Mouse (Mus musculus): ENCODE data around the gene Tmem159. TPM values are rescaled to one million over a fixed set of nuclear protein-coding genes. Genes with fewer than 3 reads are reported as not detected.
A peak's percentile ranks its signal among the peaks of the same experiment; 100 is the strongest.

Tmem159 gene
- polyA plus RNA-seq, 1 experiment from 2014 or later, result 6.7 TPM

GRCm38 (mm10) chr7:120095180-120095579, 7.0 kb upstream of the Tmem159 start, which contains the start of gene Dnah3:
Dnah3 (minus strand) TSS chr7:120095280.
- Histone ChIP-seq H3K36me3 (ENCODE audit: control insufficient read depth, insufficient read depth) (no peaks in the 10 kb centered on the region), H3K9ac (replicated peaks; ENCODE audit: low read depth, low read length) (no peak within 1 kb of the TSS), H3K4me3 (replicated peaks; ENCODE audit: low read length) (no peak within 1 kb of the TSS), H3K4me2 (ENCODE audit: low read length) (no peak within 1 kb of the TSS), H3K9me3 (ENCODE audit: control insufficient read depth, low read length) (no peaks in the 10 kb centered on the region), H3K27ac (ENCODE audit: low read length) (no peak within 1 kb of the TSS), H3K4me1 (replicated peaks; ENCODE audit: control insufficient read depth, insufficient read depth, low read length) (no peaks in the 10 kb centered on the region), H3K27me3 (replicated peaks; ENCODE audit: control insufficient read depth, insufficient read depth, low read length) (no peaks in the 10 kb centered on the region)
- ATAC-seq, result no peak
- WGBS, result 85% methylated on average over 6 of the region's 6 CpGs

- Histone ChIP-seq H3K9ac (replicated peaks; ENCODE audit: low read depth, low read length) (no peak overlapping the region), H3K4me2 (ENCODE audit: low read length) (no peak overlapping the region), H3K9me3 (ENCODE audit: control insufficient read depth, low read length) (no peaks in the 10 kb centered on the region), H3K27ac (ENCODE audit: low read length) (no peak overlapping the region), H3K4me3 (replicated peaks; ENCODE audit: low read length) (no peak overlapping the region), H3K27me3 (replicated peaks; ENCODE audit: control insufficient read depth, insufficient read depth, low read length) (peaks cover 12% of the 10 kb centered on the region; the same call in 1 of the 2 replicates), H3K36me3 (ENCODE audit: control insufficient read depth, insufficient read depth) (no peaks in the 10 kb centered on the region), H3K4me1 (replicated peaks; ENCODE audit: control insufficient read depth, insufficient read depth, low read length) (peaks cover 10% of the 10 kb centered on the region)
- WGBS, result 10% methylated on average over 7 of the region's 7 CpGs
- ATAC-seq, result peak; percentile 79
These were observed 4.3 kb upstream of the Tmem159 start for GRCm38 (mm10) chr7:120097845-120098244.

- Histone ChIP-seq H3K9me3 (ENCODE audit: control insufficient read depth, low read length) (no peaks in the 10 kb centered on the region), H3K27me3 (replicated peaks; ENCODE audit: control insufficient read depth, insufficient read depth, low read length) (peaks cover 17% of the 10 kb centered on the region; the same call in 1 of the 2 replicates), H3K36me3 (ENCODE audit: control insufficient read depth, insufficient read depth) (no peaks in the 10 kb centered on the region), H3K4me3 (replicated peaks; ENCODE audit: low read length) (no peak overlapping the region), H3K9ac (replicated peaks; ENCODE audit: low read depth, low read length) (no peak overlapping the region), H3K4me2 (ENCODE audit: low read length) (no peak overlapping the region), H3K4me1 (replicated peaks; ENCODE audit: control insufficient read depth, insufficient read depth, low read length) (peaks cover 15% of the 10 kb centered on the region), H3K27ac (ENCODE audit: low read length) (no peak overlapping the region)
- ATAC-seq, result peak; percentile 62; the same call in 1 of the 2 replicates
- 21% methylated on average over 9 of the region's 9 CpGs for WGBS
These were observed 3.8 kb upstream of the Tmem159 start for GRCm38 (mm10) chr7:120098403-120098802.

GRCm38 (mm10) chr7:120103019-120103567, 940 bp downstream of the Tmem159 start:
- Histone ChIP-seq H3K4me1 (replicated peaks; ENCODE audit: control insufficient read depth, insufficient read depth, low read length) (peaks cover 15% of the 10 kb centered on the region), H3K9me3 (ENCODE audit: control insufficient read depth, low read length) (no peaks in the 10 kb centered on the region), H3K4me2 (ENCODE audit: low read length) (peak overlapping the region; percentile 68), H3K4me3 (replicated peaks; ENCODE audit: low read length) (peak overlapping the region; percentile 47), H3K27ac (ENCODE audit: low read length) (no peak overlapping the region), H3K9ac (replicated peaks; ENCODE audit: low read depth, low read length) (peak overlapping the region; percentile 48), H3K27me3 (replicated peaks; ENCODE audit: control insufficient read depth, insufficient read depth, low read length) (peaks cover 20% of the 10 kb centered on the region; the same call in 1 of the 2 replicates), H3K36me3 (ENCODE audit: control insufficient read depth, insufficient read depth) (no peaks in the 10 kb centered on the region)
- WGBS, result 3% methylated on average over 25 of the region's 25 CpGs
- ATAC-seq, result 0 out of 2 replicates have a peak, but pooled peaks have one; percentile 24

GRCm38 (mm10) chr7:120104975-120105374, 2.8 kb downstream of the Tmem159 start:
- WGBS, result 51% methylated on average over 3 of the region's 3 CpGs
- Histone ChIP-seq H3K4me2 (ENCODE audit: low read length) (no peak overlapping the region), H3K4me3 (replicated peaks; ENCODE audit: low read length) (no peak overlapping the region), H3K27ac (ENCODE audit: low read length) (no peak overlapping the region), H3K36me3 (ENCODE audit: control insufficient read depth, insufficient read depth) (no peaks in the 10 kb centered on the region), H3K27me3 (replicated peaks; ENCODE audit: control insufficient read depth, insufficient read depth, low read length) (peaks cover 20% of the 10 kb centered on the region; the same call in 1 of the 2 replicates), H3K9ac (replicated peaks; ENCODE audit: low read depth, low read length) (no peak overlapping the region), H3K4me1 (replicated peaks; ENCODE audit: control insufficient read depth, insufficient read depth, low read length) (peaks cover 15% of the 10 kb centered on the region), H3K9me3 (ENCODE audit: control insufficient read depth, low read length) (no peaks in the 10 kb centered on the region)
- ATAC-seq, result no peak

GRCm38 (mm10) chr7:120106356-120106755, 4.2 kb downstream of the Tmem159 start:
- Histone ChIP-seq H3K9ac (replicated peaks; ENCODE audit: low read depth, low read length) (no peak overlapping the region), H3K4me1 (replicated peaks; ENCODE audit: control insufficient read depth, insufficient read depth, low read length) (peaks cover 15% of the 10 kb centered on the region), H3K4me2 (ENCODE audit: low read length) (no peak overlapping the region), H3K4me3 (replicated peaks; ENCODE audit: low read length) (no peak overlapping the region), H3K36me3 (ENCODE audit: control insufficient read depth, insufficient read depth) (no peaks in the 10 kb centered on the region), H3K27ac (ENCODE audit: low read length) (no peak overlapping the region), H3K27me3 (replicated peaks; ENCODE audit: control insufficient read depth, insufficient read depth, low read length) (peaks cover 18% of the 10 kb centered on the region; the same call in 1 of the 2 replicates), H3K9me3 (ENCODE audit: control insufficient read depth, low read length) (no peaks in the 10 kb centered on the region)
- ATAC-seq, result no peak
- WGBS, result 37% methylated on average over 2 of the region's 2 CpGs

- Histone ChIP-seq H3K27me3 (replicated peaks; ENCODE audit: control insufficient read depth, insufficient read depth, low read length) (no peaks in the 10 kb centered on the region), H3K9me3 (ENCODE audit: control insufficient read depth, low read length) (peaks cover 2% of the 10 kb centered on the region; the same call in 1 of the 2 replicates), H3K27ac (ENCODE audit: low read length) (no peak overlapping the region), H3K4me3 (replicated peaks; ENCODE audit: low read length) (no peak overlapping the region), H3K36me3 (ENCODE audit: control insufficient read depth, insufficient read depth) (no peaks in the 10 kb centered on the region), H3K9ac (replicated peaks; ENCODE audit: low read depth, low read length) (no peak overlapping the region), H3K4me1 (replicated peaks; ENCODE audit: control insufficient read depth, insufficient read depth, low read length) (no peaks in the 10 kb centered on the region), H3K4me2 (ENCODE audit: low read length) (no peak overlapping the region)
- ATAC-seq, result no peak
- WGBS, result 89% methylated on average over 5 of the region's 5 CpGs
These were observed 7.5 kb downstream of the Tmem159 start for GRCm38 (mm10) chr7:120109676-120110075.

- Histone ChIP-seq H3K4me1 (replicated peaks; ENCODE audit: control insufficient read depth, insufficient read depth, low read length) (no peaks in the 10 kb centered on the region), H3K4me3 (replicated peaks; ENCODE audit: low read length) (no peak overlapping the region), H3K27me3 (replicated peaks; ENCODE audit: control insufficient read depth, insufficient read depth, low read length) (no peaks in the 10 kb centered on the region), H3K9ac (replicated peaks; ENCODE audit: low read depth, low read length) (no peak overlapping the region), H3K36me3 (ENCODE audit: control insufficient read depth, insufficient read depth) (no peaks in the 10 kb centered on the region), H3K27ac (ENCODE audit: low read length) (no peak overlapping the region), H3K4me2 (ENCODE audit: low read length) (no peak overlapping the region), H3K9me3 (ENCODE audit: control insufficient read depth, low read length) (peaks cover 2% of the 10 kb centered on the region; the same call in 1 of the 2 replicates)
- ATAC-seq, result no peak
- 95% methylated on average over 5 of the region's 5 CpGs for WGBS
These were observed 14.8 kb downstream of the Tmem159 start for GRCm38 (mm10) chr7:120116976-120117375.

GRCm38 (mm10) chr7:120117529-120117928, 15.4 kb downstream of the Tmem159 start:
- Histone ChIP-seq H3K36me3 (ENCODE audit: control insufficient read depth, insufficient read depth) (no peaks in the 10 kb centered on the region), H3K4me2 (ENCODE audit: low read length) (no peak overlapping the region), H3K27ac (ENCODE audit: low read length) (no peak overlapping the region), H3K4me3 (replicated peaks; ENCODE audit: low read length) (no peak overlapping the region), H3K9me3 (ENCODE audit: control insufficient read depth, low read length) (peaks cover 2% of the 10 kb centered on the region; the same call in 1 of the 2 replicates), H3K9ac (replicated peaks; ENCODE audit: low read depth, low read length) (no peak overlapping the region), H3K4me1 (replicated peaks; ENCODE audit: control insufficient read depth, insufficient read depth, low read length) (no peaks in the 10 kb centered on the region), H3K27me3 (replicated peaks; ENCODE audit: control insufficient read depth, insufficient read depth, low read length) (no peaks in the 10 kb centered on the region)
- WGBS, result 22% methylated on average over 6 of the region's 6 CpGs
- ATAC-seq, result no peak
